Mouse (Mus musculus): ENCODE measurements at regions not wholly inside any gene's neighbourhood (a gene's known extent, or its start where the extent isn't known, plus 50 kb on each side); places are given as distances from the start of the nearest gene placed in this dataset.

DNA sequence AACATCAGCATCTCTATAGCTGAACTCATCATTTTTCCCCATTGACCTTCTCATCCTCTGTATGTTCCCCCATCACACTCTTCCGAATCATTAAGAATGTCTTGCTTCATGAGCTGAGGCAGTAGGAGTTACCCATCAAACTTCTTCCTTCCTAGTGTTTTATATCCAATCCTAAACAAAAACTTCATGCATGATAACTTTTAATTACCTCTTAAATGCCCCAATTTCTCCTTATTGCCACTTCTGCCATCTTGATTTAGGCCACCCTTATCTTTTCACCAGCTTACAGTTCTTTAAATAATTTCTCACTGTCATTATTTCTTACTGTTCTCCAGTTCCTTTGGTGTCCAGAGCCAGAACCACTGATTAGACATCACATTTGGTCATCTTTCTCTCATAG, 277.9 kb upstream of the Fbxo33 start:
- no peak for DNase-seq (ENCODE audit: low spot score)
- H3K36me3 ChIP-seq (replicated peaks; ENCODE audit: control insufficient read depth, insufficient read depth, low read length): no peaks in the 10 kb centered on the region
- 85% methylated on average over 1 of the region's 1 CpGs for WGBS
- no peak for ATAC-seq (ENCODE audit: insufficient read depth, low read depth)
- H3K9me3 ChIP-seq (replicated peaks; ENCODE audit: control insufficient read depth, low read length): no peaks in the 10 kb centered on the region
- no peak overlapping the region for H3K27ac ChIP-seq (ENCODE audit: low read depth)
- H3K4me2 ChIP-seq (ENCODE audit: low read depth, low read length): no peak overlapping the region
- H3K9ac ChIP-seq (replicated peaks; ENCODE audit: low read depth, low read length): no peak overlapping the region
- no peak for TF ChIP-seq CTCF (IDR thresholded peaks at IDR 0.05; ENCODE audit: low read depth)
- no peak for TF ChIP-seq EP300 (IDR thresholded peaks at IDR 0.05; ENCODE audit: low read depth)
- no peaks in the 10 kb centered on the region for H3K27me3 ChIP-seq (ENCODE audit: control insufficient read depth, insufficient read depth, low read length)
- no peaks in the 10 kb centered on the region for H3K4me1 ChIP-seq (ENCODE audit: control insufficient read depth, insufficient read depth)
- H3K4me3 ChIP-seq (ENCODE audit: low read depth, low read length): no peak overlapping the region

DNA sequence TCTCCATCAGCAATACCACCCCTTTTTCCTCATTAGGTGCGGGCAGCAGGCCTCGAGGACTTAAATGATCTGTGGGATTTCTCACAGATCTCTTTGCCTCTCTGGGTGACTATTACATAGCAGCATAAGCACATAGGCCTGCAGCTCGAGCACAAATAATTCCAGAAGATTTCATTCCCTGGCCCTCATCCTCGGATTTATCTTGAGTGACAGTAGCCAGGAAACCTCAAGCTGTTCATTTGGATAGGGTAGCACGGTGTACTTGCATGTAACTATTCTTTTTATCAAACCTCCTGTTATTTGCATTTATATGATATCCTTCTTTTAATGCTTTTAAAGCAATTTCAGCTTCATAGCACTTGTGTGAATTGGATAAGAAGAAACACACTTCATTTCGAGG, 268.5 kb upstream of the Fbxo33 start:
- Histone ChIP-seq H3K9ac (replicated peaks; ENCODE audit: low read depth, low read length) (no peak overlapping the region), H3K27ac (ENCODE audit: low read depth) (no peak overlapping the region), H3K4me2 (ENCODE audit: low read depth, low read length) (no peak overlapping the region), H3K27me3 (ENCODE audit: control insufficient read depth, insufficient read depth, low read length) (no peaks in the 10 kb centered on the region), H3K36me3 (replicated peaks; ENCODE audit: control insufficient read depth, insufficient read depth, low read length) (no peaks in the 10 kb centered on the region), H3K4me3 (ENCODE audit: low read depth, low read length) (no peak overlapping the region), H3K4me1 (ENCODE audit: control insufficient read depth, insufficient read depth) (no peaks in the 10 kb centered on the region), H3K9me3 (replicated peaks; ENCODE audit: control insufficient read depth, low read length) (no peaks in the 10 kb centered on the region)
- ATAC-seq (ENCODE audit: insufficient read depth, low read depth): no peak
- 53% methylated on average over 6 of the region's 6 CpGs for WGBS
- no peak for DNase-seq (ENCODE audit: low spot score)
- TF ChIP-seq CTCF (IDR thresholded peaks at IDR 0.05; ENCODE audit: low read depth) (no peak), EP300 (IDR thresholded peaks at IDR 0.05; ENCODE audit: low read depth) (no peak)

DNA sequence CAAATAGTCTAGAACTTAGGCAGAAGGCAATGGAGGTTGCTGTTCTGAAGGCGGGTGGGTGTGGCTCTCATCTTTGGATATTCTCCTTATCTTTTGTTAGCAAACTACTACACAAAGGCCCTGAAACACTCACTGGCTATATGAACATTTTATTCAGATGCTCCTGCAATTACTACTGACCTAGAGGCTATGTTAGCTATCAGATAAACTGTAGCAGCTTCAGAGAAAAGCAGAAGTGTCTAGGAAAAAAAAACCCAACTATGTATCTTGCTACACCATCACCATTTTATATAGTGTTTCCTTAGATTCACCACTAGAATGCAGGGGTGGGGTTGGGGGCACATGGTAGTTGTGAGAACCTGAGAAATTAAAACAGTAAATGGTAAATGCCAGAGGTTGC, 268.0 kb upstream of the Fbxo33 start:
- 80% methylated on average over 1 of the region's 1 CpGs for WGBS
- H3K4me1 ChIP-seq (ENCODE audit: control insufficient read depth, insufficient read depth): no peaks in the 10 kb centered on the region

DNA sequence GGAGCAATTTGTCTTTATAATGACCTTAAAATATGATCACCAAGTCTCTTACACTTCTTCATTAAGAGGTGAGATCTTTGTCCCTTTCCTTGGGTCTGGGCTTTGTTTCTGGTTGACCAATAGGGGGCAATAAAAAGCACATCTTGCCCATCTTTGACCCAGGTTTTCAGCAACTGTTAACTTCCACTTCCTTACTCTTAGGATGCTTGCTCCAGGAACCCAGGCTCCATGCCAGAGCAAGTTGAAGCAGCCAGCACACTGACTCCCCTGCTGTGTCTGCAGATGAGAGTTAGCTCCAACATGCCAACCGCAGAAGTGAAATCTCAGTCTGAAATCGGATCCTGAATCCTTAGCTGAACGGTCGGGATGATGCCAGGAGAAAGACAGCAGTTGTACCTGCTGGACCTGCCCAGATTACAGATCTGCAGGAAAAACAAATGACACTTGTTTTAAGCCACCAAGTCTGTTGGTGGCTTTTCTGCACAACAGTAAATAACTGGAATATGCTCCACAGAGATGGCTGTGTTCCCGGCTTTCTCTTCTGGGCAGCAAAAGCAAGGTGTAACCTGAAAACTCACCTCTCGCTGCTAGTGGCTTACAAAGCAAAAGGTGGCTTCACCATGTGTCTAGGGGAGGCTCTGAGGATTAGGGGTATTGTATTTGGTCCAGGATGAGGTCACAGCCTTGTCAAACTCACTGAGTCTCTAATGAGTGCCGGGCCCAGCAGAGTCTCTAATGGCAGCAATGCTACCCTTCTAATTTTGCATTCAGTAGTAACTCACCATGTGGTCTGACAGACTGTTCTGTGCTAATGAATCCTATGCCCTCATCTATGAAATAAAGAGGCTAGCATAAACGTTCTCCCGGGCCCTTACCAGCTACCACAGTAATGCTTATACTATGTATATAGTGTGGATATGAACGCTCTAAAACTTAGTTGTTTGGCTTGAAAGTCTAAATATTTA, 241.8 kb upstream of the Fbxo33 start:
- no peak overlapping the region for H3K27ac ChIP-seq (ENCODE audit: low read depth)
- no peak overlapping the region for H3K9ac ChIP-seq (replicated peaks; ENCODE audit: low read depth, low read length)
- H3K9me3 ChIP-seq (replicated peaks; ENCODE audit: control insufficient read depth, low read length): no peaks in the 10 kb centered on the region
- ATAC-seq (ENCODE audit: insufficient read depth, low read depth): no peak
- H3K4me3 ChIP-seq (ENCODE audit: low read depth, low read length): no peak overlapping the region
- DNase-seq (ENCODE audit: low spot score): no peak
- no peaks in the 10 kb centered on the region for H3K27me3 ChIP-seq (ENCODE audit: control insufficient read depth, insufficient read depth, low read length)
- no peaks in the 10 kb centered on the region for H3K36me3 ChIP-seq (replicated peaks; ENCODE audit: control insufficient read depth, insufficient read depth, low read length)
- TF ChIP-seq CTCF (IDR thresholded peaks at IDR 0.05; ENCODE audit: low read depth): no peak
- no peak for TF ChIP-seq EP300 (IDR thresholded peaks at IDR 0.05; ENCODE audit: low read depth)
- H3K4me1 ChIP-seq (ENCODE audit: control insufficient read depth, insufficient read depth): no peaks in the 10 kb centered on the region
- no peak overlapping the region for H3K4me2 ChIP-seq (ENCODE audit: low read depth, low read length)
- WGBS: 73% methylated on average over 10 of the region's 10 CpGs

More for the DNA sequence above, 268.0 kb upstream of the Fbxo33 start:
- Histone ChIP-seq H3K9ac (replicated peaks; ENCODE audit: low read depth, low read length) (no peak overlapping the region), H3K4me3 (ENCODE audit: low read depth, low read length) (no peak overlapping the region), H3K9me3 (replicated peaks; ENCODE audit: control insufficient read depth, low read length) (no peaks in the 10 kb centered on the region), H3K27ac (ENCODE audit: low read depth) (no peak overlapping the region), H3K36me3 (replicated peaks; ENCODE audit: control insufficient read depth, insufficient read depth, low read length) (no peaks in the 10 kb centered on the region), H3K27me3 (ENCODE audit: control insufficient read depth, insufficient read depth, low read length) (no peaks in the 10 kb centered on the region), H3K4me2 (ENCODE audit: low read depth, low read length) (no peak overlapping the region)
- TF ChIP-seq EP300 (IDR thresholded peaks at IDR 0.05; ENCODE audit: low read depth): no peak
- no peak for TF ChIP-seq CTCF (IDR thresholded peaks at IDR 0.05; ENCODE audit: low read depth)
- no peak for ATAC-seq (ENCODE audit: insufficient read depth, low read depth)
- DNase-seq (ENCODE audit: low spot score): no peak

DNA sequence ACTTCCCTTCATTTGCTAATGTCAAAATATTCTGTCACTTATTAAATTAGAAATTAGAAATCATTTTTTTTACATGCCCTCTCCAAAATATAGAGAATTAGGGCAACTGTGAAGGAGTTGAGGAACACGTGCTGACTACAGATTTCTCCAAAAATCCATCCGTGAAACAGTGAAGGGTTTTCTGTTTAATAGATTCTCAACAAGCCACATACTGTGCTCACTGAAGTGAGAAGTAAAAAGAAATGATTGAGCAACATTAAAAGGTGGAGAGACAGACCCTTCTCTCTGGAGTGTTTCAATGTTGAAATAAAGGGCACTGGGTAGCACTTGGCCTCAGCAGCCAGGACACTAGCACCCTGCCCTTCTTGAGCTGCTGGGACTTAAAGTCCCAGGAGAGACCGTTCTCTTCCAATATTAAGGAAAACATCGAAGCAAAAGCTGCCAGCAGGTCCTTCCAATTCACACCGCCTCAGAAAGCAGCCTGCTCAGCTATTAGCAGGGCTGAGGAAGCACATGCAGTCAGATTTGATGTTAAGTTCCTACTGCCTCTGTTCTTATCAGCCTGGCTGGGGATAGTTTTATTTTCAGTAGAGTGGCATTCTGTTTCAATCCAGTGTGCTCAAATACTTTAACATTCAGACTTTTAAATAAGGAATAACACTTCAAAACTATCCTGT, 236.8 kb upstream of the Fbxo33 start:
- no peak for ATAC-seq (ENCODE audit: insufficient read depth, low read depth)
- 63% methylated on average over 5 of the region's 5 CpGs for WGBS
- DNase-seq (ENCODE audit: low spot score): no peak

More for the DNA sequence above, 236.8 kb upstream of the Fbxo33 start:
- TF ChIP-seq EP300 (IDR thresholded peaks at IDR 0.05; ENCODE audit: low read depth) (no peak), CTCF (IDR thresholded peaks at IDR 0.05; ENCODE audit: low read depth) (no peak)
- Histone ChIP-seq H3K4me3 (ENCODE audit: low read depth, low read length) (no peak overlapping the region), H3K4me1 (ENCODE audit: control insufficient read depth, insufficient read depth) (no peaks in the 10 kb centered on the region), H3K4me2 (ENCODE audit: low read depth, low read length) (no peak overlapping the region), H3K27ac (ENCODE audit: low read depth) (no peak overlapping the region), H3K9me3 (replicated peaks; ENCODE audit: control insufficient read depth, low read length) (no peaks in the 10 kb centered on the region), H3K27me3 (ENCODE audit: control insufficient read depth, insufficient read depth, low read length) (no peaks in the 10 kb centered on the region), H3K9ac (replicated peaks; ENCODE audit: low read depth, low read length) (no peak overlapping the region), H3K36me3 (replicated peaks; ENCODE audit: control insufficient read depth, insufficient read depth, low read length) (no peaks in the 10 kb centered on the region)

All from heart, postnatal 0 days (tissue).